Mouse (Mus musculus) cerebellum, postnatal 36 days (tissue): Measurements from ENCODE around the gene BC049715.
"Not testable (repeated sequence)": the region's sequence is repeated elsewhere in the genome, so short reads cannot be mapped to it uniquely, and the experiment has no call there.

Experiments
- DNase-seq, 2 experiments: peaks; one replicate each; pipeline ENCODE4 v3.0.0; 2021 to 2022; ENCODE audit warnings: mixed read lengths in 2 of 2

Gene BC049715

GRCm38 (mm10) chr6:136852348-136852747, 24.9 kb downstream of the BC049715 start:
- no peak for DNase-seq

GRCm38 (mm10) chr6:136852762-136853161, 25.3 kb downstream of the BC049715 start:
- no peak for DNase-seq

GRCm38 (mm10) chr6:136854361-136854781, 26.9 kb downstream of the BC049715 start:
- no peak for DNase-seq

GRCm38 (mm10) chr6:136855183-136855582, 27.8 kb downstream of the BC049715 start:
- no peak for DNase-seq

GRCm38 (mm10) chr6:136856071-136856636, 28.7 kb downstream of the BC049715 start:
- no peak for DNase-seq

GRCm38 (mm10) chr6:136857186-136857872, 29.9 kb downstream of the BC049715 start, which contains the start of gene Art4:
TSS of gene Art4 (minus strand) at chr6:136857733.
- no peak for DNase-seq

GRCm38 (mm10) chr6:136857873-136858260, 30.4 kb downstream of the BC049715 start:
- DNase-seq: no peak

GRCm38 (mm10) chr6:136858420-136858819, 31.0 kb downstream of the BC049715 start:
- DNase-seq: no peak

GRCm38 (mm10) chr6:136861020-136861419, 33.6 kb downstream of the BC049715 start:
- peak in 1 of 2 experiments; percentile 21 for DNase-seq

GRCm38 (mm10) chr6:136865360-136865759, 37.9 kb downstream of the BC049715 start:
- DNase-seq: no peak

GRCm38 (mm10) chr6:136866150-136866549, 38.7 kb downstream of the BC049715 start:
- no peak for DNase-seq

- DNase-seq: no peak
These were observed 41.5 kb downstream of the BC049715 start for GRCm38 (mm10) chr6:136868921-136869320.

GRCm38 (mm10) chr6:136874599-136874998, 47.2 kb downstream of the BC049715 start:
- no peak for DNase-seq

- no peak for DNase-seq
These were observed 48.2 kb downstream of the BC049715 start, which contains the start of gene Mgp for GRCm38 (mm10) chr6:136875670-136876069. TSS of gene Mgp (minus strand) at chr6:136875823.

GRCm38 (mm10) chr6:136881678-136882077, 54.3 kb downstream of the BC049715 start:
- DNase-seq: no peak

- DNase-seq: no peak
These were observed 56.0 kb downstream of the BC049715 start for GRCm38 (mm10) chr6:136883431-136883915.

- DNase-seq: no peak
These were observed 56.5 kb downstream of the BC049715 start for GRCm38 (mm10) chr6:136883961-136884360.

GRCm38 (mm10) chr6:136884766-136885165, 57.3 kb downstream of the BC049715 start:
- DNase-seq: not testable (repeated sequence)

GRCm38 (mm10) chr6:136887854-136888253, 60.4 kb downstream of the BC049715 start:
- no peak for DNase-seq

GRCm38 (mm10) chr6:136889067-136889466, 61.6 kb downstream of the BC049715 start:
- no peak for DNase-seq

- no peak for DNase-seq
These were observed 62.1 kb downstream of the BC049715 start for GRCm38 (mm10) chr6:136889554-136889953.
